Mouse (Mus musculus): ENCODE data around the gene Snd1.
"Not testable (repeated sequence)": the region's sequence is repeated elsewhere in the genome, so short reads cannot be mapped to it uniquely, and the experiment has no call there.

Gene Snd1

DNA sequence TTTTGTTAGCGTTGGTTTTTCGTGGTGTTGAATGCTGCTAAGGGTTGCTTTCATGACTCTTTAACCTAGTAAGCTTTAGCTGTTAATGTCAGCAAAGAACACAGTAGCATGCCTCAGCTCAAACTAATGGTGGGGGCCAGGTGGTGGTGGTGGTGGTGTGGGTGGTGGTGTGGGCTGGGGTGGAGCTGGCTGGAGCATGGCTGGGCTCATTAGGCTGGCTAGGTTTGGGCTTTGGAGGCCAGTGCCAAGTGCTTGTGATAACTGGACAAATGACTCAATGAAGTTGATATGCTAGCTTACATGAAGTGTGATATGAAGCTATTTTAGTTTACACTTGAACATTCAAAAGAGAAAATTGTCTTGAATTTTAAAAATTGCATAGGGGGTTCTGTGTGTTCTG lies 11.1 kb downstream of the Snd1 start:
- no peak for DNase-seq (ENCODE audit: low read depth, low spot score)

DNA sequence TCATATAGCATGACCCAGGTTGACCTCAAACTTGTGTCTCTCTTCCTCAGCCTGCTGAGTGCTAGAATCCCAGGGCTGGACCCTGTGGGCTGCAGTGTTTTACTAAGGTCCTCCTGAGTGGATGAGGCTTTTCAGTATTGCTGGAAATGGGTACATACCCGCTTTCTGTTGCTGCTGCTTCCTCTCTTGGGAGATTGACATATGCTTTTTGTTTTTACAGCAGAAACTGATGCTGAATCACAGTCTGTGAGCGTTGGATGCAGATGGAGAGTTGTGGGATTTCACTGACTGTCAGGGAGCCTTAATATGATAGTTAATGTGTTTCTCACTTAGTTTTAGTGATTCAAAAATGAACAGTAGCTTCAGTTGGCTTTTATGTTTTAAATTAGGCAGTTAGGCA lies 11.5 kb downstream of the Snd1 start:
- peak; percentile 22 for DNase-seq (ENCODE audit: low read depth, low spot score)

DNA sequence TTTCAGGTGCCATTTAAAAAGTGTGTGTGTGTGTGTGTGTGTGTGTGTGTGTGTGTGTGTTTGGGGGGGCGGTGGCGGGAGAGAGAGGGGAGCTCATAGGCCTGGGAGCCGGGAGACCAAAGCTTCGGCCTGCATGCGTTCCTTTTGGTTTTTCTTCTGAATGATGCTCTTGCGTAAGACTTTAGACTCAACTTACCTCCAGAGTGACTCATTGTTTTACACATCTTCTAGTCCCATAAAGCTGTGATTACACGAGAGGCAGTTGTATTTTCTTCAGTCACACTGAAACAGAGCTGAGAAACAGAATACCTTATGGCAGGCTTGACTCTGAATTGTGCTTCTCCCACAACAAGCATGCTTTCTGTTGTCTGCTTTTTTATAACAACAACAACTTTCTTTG lies 12.0 kb downstream of the Snd1 start:
- DNase-seq (ENCODE audit: low read depth, low spot score): peak; percentile 41

DNA sequence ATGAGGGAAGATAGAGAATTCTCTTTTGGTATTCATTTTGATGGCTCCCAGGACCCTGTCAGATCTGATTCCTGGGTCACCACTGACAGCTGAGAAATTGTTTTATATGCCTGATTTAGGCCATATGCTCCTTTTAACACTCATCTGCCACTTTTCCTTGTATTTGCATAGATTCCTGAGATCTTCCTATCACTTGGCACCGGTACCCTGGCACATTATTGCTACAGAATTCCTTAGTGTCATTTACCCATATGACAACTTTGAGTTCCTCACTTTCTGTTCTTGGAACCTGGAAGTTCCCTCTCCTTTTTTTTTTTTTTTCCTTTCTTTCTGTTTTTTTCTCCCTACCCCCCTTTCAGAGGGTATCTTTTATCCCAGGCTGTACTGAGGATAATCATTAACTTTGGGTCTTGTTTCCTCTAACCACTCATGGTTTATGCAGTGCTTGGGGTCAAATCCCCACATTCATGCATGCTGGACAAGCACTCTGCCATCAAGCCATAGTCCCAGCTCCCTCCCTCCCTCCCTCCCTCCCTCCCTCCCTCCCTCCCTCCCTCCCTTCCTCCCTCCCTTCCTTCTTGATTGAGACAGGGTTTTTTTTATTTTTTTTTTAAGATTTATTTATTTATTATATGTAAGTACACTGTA lies 13.4 kb downstream of the Snd1 start:
- DNase-seq (ENCODE audit: low read depth, low spot score): no peak

DNA sequence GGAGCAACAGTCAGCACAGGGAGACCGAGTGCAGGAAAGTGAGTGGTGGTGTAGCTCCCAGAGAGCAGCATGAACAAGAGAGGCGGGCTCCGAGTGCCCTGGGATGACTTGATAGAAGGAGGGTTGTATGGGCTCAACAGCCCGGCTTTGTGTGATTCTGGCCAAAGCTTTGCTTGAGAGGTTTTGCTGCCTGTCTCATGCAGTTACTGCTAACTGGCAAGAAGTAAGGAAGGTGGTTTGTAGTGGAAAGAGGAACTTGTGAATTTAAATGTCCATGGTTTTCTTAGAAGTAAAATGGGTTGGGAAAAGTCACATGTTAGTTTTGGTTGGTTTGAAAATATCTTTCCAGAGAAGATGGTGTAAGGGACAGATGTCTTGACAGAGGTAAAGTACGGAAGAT lies 15.7 kb downstream of the Snd1 start:
- DNase-seq (ENCODE audit: low read depth, low spot score): no peak

DNA sequence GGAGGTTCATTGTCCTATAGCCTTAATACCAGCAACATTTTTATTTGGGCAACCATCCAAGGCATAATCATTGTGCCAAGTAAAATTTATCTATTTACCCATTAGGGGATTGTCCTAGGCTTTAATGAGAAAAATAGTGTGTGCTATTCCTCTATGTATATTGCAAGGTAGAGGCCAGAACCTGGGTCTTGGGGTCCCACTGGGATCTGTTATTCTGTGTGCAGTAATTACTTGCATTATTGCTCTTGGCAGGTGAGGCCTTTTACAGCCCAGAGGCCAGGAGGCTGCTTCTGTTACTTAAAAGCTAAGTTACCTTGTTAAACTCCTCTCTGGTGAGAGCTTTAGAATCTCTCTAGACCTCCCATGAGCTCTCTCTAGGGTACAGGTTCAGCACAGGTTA lies 16.3 kb downstream of the Snd1 start:
- no peak for DNase-seq (ENCODE audit: low read depth, low spot score)

DNA sequence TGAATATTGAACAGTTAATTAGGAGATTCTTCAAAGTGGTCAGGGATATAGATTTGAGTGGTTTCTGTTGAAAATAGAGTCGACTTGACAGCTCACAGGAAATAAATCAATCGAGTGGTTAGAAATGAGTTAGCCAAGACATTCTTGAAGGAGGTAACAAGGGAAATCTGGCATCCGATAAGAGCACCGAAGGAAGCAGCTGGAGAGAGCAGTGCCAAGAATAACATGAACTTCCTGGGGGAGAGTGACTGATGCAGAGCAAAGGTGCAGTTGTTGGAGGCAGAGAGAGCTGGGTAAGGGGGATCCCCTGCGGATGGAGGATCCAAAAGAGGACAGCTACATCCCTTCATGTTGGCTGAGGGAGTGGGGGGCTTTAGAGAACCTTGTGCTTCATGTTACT lies 22.9 kb downstream of the Snd1 start:
- DNase-seq (ENCODE audit: low read depth, low spot score): no peak

DNA sequence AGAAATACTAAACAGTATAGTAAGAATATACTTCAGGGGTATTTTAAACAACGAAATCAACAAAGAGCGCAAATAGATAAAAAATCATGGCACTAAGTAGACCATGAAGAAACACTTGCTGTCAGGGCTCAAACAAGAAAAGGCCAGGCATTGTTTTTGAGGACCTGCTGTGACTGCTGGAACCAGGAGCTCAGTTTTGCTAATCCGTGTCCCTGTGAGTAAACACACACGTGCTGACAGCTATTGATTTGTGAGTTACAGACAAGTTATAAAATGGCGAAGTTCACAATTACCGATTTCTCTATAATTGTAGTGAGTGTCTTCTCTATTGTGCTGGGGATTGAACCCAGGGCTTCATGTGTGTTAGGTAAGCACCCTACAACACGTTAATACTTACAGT lies 27.6 kb downstream of the Snd1 start:
- no peak for DNase-seq (ENCODE audit: low read depth, low spot score)

DNA sequence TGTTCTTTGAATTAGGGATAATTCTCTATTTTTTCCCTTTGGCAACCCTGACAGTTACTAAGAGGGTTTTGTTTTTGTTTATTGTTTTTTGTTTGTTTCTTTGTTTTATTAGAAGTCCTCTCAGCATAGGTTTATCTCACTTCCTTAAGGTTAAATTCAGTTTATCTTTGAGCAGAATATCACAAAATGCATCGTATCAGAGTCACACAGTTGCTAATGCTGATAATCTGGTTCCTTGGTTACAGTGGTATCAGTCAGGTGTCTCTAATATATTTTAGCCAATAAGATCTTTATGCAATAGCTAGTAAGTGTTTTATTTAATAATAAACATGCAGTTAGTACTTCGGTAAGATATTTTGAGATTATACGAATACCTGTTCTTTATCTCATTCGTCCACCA lies 28.2 kb downstream of the Snd1 start:
- DNase-seq (ENCODE audit: low read depth, low spot score): no peak

DNA sequence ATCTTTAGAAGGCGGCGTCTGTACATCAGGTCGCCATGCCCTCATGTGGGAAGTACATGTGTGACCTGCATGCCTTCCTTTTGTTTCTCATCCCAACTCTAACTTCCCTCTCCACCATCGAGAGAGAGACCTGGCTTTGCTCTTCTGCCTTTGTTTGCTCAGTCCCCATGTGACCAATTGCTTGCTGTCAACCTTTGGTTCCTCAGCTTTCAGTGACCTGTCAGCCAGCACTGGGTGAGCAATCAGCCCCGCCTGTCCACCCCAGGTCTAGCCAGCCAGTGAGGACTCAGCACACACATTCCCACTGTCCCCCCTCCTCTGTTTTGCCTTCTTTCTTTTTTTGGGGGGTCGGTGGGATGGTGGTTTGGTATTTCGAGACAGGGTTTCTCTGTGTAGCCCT lies 29.7 kb downstream of the Snd1 start:
- DNase-seq (ENCODE audit: low read depth, low spot score): no peak

DNA sequence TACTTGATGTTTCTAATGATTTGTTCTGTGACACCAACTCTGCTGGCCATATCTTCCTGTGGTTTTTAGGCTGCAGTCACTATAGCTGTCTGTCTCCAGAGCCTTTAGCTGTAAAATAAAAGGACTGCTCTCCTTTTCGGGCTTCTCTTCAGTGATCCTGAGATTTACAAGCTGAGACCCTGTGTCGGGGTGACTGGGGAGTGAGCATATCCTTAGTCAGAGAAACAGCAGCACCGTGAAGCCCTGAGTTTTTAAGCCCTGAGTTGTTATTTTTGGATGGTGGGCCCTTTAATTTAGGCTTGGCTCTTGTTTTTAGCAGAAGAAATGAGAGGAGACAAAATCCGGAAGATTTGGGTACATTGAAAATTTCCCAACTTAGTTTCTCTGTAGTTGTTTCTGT lies 32.8 kb downstream of the Snd1 start:
- no peak for DNase-seq (ENCODE audit: low read depth, low spot score)

DNA sequence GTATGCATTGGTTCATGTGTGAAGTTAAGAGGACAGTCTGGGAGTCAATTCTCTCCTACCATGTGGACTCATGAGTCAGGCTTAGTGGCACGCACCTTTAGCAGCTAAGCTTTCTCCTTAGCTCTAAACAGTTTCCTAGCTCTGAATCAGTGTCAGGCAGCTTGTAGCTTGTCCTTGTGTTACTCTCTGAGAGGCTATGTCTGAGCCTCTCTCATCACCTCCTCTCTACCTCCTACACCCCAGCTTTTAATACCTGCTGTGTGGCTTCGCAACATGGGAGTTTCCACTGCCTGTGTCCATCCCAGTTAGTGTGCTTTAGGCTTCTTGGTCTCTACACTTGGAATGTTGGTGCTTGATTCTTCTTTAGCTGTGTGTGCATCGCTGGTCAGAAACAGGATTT lies 39.3 kb downstream of the Snd1 start:
- DNase-seq (ENCODE audit: low read depth, low spot score): no peak

DNA sequence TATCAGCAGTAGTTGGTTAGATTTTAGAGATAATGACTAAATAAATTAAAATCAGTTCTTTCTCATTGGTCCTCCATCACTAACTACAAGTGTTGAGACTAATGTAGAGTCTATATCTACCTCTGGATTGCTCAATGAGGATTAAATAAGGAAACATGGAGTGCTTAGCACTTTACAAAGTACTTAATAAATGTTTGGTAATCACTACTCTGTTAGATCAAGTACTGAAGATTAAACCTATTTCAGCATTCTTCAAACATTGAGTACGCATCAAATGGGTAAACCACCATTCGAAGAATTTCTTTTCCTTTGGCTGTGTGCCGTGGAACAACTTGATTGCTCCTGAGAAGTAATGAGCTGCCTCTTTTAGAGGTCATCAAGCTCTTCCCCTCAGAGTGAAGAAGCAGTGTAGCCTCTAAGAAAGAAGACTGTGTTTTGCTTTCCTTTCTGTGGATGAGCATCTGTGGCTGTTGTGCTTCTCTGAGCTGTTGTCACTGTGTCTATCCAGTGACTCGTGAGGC lies 40.0 kb downstream of the Snd1 start:
- no peak for DNase-seq (ENCODE audit: low read depth, low spot score)

DNA sequence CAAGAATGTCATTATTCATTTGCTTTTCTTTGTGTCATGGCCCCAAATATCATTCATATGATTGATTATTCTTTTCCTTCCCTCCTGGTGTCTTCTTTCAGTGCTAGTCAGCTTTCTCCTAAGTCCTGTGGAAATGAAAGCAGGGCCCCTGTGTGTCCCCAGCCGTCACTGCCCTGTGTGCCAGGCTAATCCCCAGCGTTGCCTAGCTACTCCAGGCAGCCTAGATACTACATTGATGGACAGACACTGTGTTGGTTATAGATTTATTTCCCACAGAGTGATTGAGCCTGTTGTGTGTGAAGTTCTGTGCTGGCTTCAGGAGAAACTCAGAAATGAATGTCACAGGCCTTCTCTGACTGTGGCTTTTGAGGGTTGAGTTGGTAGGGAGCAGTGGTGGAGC lies 41.7 kb downstream of the Snd1 start:
- no peak for DNase-seq (ENCODE audit: low read depth, low spot score)

DNA sequence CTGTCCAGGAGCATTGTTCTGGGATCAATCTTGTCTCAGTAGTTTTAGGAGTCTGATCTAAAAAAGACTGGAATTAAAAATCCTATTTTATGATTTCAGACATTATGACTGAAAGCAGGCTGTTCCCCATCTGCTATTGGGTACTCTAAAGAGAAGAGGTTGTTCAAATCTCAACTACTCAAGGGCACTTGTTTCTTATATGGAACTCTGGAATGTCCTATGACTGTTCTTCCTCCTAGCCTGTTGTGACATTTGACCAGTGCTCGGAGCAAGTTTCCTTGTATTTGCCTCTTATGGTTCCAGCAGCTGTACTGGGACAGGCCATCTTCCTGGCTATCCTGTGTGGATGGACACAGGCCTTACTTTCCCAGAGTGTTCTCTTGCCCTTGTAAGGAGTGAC lies 42.1 kb downstream of the Snd1 start:
- no peak for DNase-seq (ENCODE audit: low read depth, low spot score)

DNA sequence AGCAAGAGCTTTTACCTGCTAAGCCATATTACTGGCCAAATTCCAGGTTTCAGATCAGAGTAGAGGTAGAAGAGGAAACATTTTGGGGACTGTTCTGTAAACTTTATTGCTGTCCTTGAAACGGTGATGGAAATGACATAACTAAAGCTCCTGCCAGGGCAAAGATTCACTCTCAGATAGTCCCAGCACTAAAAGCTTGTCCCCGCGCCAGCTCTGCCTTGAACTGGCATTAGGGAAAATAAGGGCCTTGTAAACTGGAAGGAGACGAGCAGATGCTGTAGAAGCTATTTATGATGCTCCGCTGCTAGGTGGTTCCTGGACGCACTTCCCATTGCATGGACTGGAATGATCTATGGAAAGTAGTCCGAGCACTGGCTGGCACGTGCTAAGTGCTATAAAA lies 44.5 kb downstream of the Snd1 start:
- DNase-seq (ENCODE audit: low read depth, low spot score): no peak

DNA sequence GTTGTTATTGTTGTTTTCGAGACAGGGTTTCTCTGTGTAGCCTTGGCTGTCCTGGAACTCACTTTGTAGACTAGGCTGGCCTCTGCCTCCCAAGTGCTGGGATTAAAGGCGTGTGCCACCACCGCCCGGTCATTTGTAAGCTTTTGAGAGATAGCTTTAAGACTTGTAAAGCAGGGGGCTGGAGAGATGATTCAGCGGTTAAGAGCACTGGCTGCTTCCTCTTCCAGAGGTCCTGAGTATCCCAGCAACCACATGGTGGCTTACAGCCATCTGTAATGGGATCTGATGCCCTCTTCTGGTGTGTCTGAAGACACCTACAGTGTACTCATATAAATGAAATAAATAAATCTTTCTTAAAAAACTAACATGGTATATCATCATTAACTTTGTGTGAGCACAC lies 45.8 kb downstream of the Snd1 start:
- not testable (repeated sequence) for DNase-seq (ENCODE audit: low read depth, low spot score)

DNA sequence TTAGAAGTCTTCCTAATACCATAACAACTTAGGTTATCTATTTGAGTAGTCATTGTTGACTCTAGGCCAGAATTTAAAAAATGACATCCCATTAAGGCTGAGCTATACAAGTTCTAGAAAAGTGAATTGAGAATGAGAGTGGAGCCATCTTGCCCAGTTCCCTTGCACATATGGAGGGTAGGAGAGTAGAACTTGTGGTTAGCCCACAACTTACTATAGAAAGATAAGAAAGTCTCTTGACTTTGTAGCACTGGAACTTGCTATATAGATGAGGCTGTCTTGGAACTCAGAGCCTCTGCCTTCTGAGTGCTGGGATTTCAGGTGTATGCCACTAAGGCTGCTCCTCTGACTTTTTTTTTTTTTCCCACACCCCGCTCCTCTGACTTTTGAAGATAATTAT lies 46.5 kb downstream of the Snd1 start:
- no peak for DNase-seq (ENCODE audit: low read depth, low spot score)

DNA sequence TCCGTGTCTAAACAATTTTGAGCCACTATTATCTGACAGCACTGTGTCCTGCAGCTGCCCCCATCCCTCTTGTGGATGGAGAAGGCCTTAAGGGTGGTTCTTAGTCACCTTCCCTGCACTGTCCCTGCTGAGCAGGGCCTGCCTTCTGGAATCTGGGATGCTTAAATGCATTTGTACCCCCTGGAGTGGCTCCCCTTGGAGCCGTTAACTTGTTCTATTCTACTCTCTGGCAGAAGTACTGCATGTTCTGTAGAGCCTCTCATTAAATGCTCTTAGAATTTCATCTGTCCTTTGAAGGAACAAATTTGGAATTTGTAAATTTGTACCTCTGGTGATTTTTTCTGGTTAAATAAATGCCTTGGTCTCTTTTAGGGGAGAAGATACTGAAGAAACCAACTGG lies 50.6 kb downstream of the Snd1 start:
- no peak for DNase-seq (ENCODE audit: low read depth, low spot score)

DNA sequence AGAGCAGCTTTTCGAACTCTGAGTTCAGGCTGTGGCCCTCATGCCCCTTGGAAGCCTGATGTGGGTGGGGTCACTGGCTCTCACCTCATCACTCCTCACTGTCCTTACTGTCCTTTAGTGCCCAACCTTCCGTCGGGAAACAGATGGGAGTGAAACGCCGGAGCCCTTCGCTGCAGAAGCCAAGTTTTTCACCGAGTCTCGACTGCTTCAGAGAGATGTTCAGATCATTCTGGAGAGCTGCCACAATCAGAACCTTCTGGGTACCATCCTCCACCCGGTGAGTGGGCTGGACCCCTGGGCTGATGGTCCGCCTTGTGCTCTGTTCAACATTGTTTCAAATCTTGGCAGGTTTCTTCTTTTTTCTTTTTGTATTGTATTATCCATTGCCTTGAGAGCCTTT lies 52.5 kb downstream of the Snd1 start:
- no peak for DNase-seq (ENCODE audit: low read depth, low spot score)

DNA sequence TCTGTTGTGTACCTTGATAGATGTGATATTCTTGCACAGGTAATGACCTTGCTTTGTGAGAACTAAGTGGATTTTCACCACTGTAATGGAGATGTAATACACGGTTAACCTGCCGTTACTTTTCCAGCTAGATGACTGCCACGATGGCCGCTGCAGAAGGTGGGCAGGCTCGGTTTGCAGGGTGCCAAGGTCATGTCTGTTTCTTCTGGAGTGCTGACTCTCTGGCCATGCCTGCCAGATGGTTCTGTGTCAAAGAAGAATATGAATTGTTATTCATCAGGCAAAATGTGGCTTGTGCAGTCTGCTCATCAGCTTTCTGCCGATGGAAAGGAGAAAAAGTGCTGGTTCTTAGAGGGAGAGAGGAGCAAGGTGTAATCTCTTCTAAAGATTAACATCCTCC lies 53.3 kb downstream of the Snd1 start:
- DNase-seq (ENCODE audit: low read depth, low spot score): no peak

DNA sequence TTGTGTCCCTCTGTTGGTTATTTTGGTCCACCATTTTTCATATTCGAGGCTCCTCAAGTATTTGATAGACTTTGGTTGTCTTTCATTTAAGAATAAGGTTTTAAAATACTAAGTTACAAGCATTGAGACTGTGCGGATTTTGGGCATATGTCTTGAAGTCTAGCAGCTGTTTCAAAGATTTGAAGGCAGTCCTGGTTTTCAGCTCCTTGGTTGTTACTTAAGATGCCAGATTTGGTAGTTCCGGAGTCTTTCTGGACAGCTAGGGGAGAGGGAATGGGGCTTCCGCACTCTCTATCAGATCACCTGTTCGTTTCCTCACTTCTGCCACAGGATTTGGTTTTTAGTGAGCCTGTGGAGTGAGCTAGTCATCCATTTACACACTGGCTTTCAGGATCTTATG lies 61.5 kb downstream of the Snd1 start:
- DNase-seq (ENCODE audit: low read depth, low spot score): no peak

DNA sequence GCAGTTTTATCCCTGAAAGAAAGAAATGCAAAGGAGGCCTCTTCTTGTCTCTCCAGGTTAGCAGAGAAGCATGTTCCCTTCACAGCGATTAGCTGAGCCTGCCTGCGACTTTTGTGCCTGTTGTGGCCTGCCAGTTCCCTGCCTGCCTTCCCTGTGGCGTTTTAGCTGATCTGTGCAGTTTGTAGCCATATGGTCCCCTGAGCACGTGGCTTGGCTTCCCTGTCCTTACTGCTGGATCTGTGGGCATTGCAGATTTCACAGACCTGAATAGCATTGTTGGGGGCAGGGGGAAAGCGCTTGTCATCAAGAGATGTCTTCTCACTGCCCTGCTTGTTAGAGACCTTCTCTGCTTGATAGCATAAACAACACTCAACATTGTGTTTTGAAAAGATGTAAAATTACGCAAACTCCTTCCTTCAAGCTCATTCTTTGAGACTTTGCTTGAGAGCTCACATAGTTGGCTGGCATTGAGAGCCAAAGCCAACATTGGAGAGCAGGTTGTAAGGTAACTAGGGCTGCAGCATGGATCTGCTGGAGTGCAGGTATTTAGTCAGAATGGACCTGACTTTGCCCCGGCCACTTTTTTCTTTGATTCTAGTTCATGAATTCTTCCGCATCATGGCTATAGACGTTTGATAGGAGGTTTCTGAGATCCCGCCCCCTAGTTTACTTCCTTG lies 63.0 kb downstream of the Snd1 start:
- DNase-seq (ENCODE audit: low read depth, low spot score): no peak

DNA sequence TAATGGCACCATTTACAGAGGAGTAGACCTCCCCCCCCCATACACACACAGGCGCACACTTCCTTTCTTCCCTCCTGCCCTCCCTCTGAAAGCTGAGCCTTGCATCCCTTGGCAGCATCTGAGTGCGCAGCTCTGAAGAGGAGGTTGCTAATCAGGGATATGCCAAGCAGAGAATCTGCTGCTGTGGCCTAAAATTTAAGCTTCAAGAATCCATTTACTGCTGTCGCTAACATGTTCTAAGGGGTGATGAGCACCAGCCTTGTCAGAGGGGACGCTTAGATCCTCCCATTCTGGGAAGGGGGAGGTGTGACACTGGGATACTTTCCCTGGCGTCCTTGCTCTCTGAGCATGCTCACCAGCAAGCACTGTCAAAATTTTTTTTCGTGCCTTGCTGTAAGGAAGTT lies 67.4 kb downstream of the Snd1 start:
- no peak for DNase-seq (ENCODE audit: low read depth, low spot score)
